Mouse (Mus musculus): Measurements from ENCODE around the gene Dynlt1f.
A peak's percentile ranks its signal among the peaks of the same experiment; 100 is the strongest.
"Not testable (repeated sequence)": the region's sequence is repeated elsewhere in the genome, so short reads cannot be mapped to it uniquely, and the experiment has no call there.

The Dynlt1f gene

GRCm38 (mm10) chr17:6621976-6622375 is 33.7 kb downstream of the Dynlt1f start:
- not testable (repeated sequence) for DNase-seq

GRCm38 (mm10) chr17:6620730-6621451 is 34.8 kb downstream of the Dynlt1f start:
- not testable (repeated sequence) for DNase-seq

- not testable (repeated sequence) for DNase-seq
Measured at GRCm38 (mm10) chr17:6620035-6620434, 35.7 kb downstream of the Dynlt1f start.

GRCm38 (mm10) chr17:6619271-6619670 is 36.4 kb downstream of the Dynlt1f start:
- DNase-seq: not testable (repeated sequence)

- DNase-seq: not testable (repeated sequence)
Measured at GRCm38 (mm10) chr17:6617689-6618400, 37.9 kb downstream of the Dynlt1f start.

GRCm38 (mm10) chr17:6616731-6617130 is 39.0 kb downstream of the Dynlt1f start:
- not testable (repeated sequence) for DNase-seq

- not testable (repeated sequence) for DNase-seq
Measured at GRCm38 (mm10) chr17:6614316-6614715, 41.4 kb downstream of the Dynlt1f start.

GRCm38 (mm10) chr17:6613524-6613923 is 42.2 kb downstream of the Dynlt1f start:
- not testable (repeated sequence) for DNase-seq

- DNase-seq: not testable (repeated sequence)
Measured at GRCm38 (mm10) chr17:6605347-6605746, 50.4 kb downstream of the Dynlt1f start.

- DNase-seq: not testable (repeated sequence)
Measured at GRCm38 (mm10) chr17:6602205-6602604, 53.5 kb downstream of the Dynlt1f start.

- peak; percentile 80 for DNase-seq
Measured at GRCm38 (mm10) chr17:6601204-6601911, 54.3 kb downstream of the Dynlt1f start, which contains the start of gene Dynlt1c. TSS of gene Dynlt1c (plus strand) at chr17:6601671.

GRCm38 (mm10) chr17:6600216-6600911 is 55.3 kb downstream of the Dynlt1f start:
- DNase-seq: not testable (repeated sequence)

GRCm38 (mm10) chr17:6598356-6598755 is 57.3 kb downstream of the Dynlt1f start:
- DNase-seq: not testable (repeated sequence)

Data from kidney, adult 18-20 months (tissue).